Mouse (Mus musculus): ENCODE data around the gene Nlrc3.
"Not testable (repeated sequence)": the region's sequence is repeated elsewhere in the genome, so short reads cannot be mapped to it uniquely, and the experiment has no call there.

Nlrc3 gene

DNA sequence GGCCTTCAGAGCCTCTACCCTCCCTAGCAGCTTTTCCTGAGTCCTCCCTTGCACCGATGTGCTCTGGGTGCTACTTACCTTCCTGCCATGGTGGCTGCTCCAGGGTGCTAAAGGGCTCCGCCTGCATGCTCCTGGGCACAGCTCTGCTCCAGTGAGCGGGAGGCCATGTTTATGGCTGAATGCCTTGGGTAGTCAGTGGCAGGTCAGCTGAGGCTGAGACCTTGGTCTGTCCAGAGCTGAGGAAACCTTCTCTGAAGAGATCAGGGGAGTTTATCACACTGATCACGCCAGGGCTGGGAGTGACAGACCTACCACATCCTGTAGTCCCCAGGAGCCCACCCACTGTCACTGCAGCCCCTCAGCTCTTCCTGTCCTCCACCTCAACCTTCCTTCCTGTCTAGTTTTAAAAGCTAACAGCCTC, at the start of gene Nlrc3:
Nlrc3 (minus strand) TSS at position 382 of the 421 bp plus-strand sequence.
- in situ Hi-C loops (cut with MboI; ENCODE audit: low sequenced_read_pairs): no loop called here

DNA sequence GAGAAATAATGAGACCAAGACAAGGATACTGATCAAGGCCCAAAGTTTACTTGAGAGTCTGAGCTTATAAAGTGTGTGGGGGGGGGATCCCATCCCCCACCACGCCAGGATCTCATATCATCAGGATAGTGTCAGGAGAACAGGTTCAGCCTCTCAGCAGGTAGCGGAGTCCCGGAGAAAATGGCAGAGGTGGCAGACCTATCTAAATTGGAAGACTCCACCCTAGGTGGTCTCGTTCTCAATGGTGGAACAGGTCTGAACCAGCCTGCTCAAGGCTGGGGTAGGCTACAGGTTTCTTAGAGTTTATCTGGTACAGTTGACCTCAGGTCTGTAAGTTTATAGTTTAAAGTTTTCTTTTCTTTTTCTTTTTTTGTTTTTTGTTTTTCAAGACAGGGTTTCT, 46.3 kb upstream of the Nlrc3 start:
- in situ Hi-C loops (cut with MboI; ENCODE audit: low sequenced_read_pairs): no loop called here

DNA sequence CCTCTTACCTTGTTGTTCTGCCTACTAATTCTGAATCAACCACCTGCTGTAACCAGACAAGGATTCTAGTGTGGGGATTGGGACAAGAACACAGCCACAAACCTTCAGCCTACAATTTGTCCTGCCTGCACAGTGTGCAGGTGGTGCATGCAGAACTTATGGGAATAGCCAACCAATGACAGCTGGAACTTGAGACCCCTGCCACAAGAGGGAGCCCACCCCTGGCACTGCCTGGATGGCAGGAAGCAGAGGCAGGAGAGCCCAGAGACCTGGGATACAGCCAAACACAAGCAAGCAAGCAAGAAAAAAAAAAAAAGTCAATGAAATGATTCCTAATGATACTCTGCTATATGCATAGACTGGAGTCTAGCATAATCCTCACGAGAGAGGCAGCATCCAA, 44.8 kb upstream of the Nlrc3 start:
- in situ Hi-C loops (cut with MboI; ENCODE audit: low sequenced_read_pairs): no loop called here

DNA sequence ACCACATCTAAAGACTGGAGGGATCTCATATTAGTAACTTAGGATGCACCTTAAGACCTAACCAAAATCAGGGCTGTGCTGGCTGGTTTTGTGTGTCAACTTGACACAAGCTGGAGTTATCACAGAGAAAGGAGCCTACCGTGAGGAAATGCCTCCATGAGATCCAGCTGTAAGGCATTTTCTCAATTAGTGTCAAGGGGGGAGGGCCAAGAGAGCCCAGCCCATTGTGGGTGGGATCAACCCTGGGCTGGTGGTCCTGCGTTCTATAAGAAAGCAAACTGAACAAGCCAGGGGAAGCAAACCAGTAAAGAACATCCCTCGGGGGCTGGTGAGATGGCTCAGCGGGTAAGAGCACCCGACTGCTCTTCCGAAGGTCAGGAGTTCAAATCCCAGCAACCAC, 41.0 kb upstream of the Nlrc3 start:
- in situ Hi-C loops (cut with MboI; ENCODE audit: low sequenced_read_pairs): not testable (repeated sequence)

DNA sequence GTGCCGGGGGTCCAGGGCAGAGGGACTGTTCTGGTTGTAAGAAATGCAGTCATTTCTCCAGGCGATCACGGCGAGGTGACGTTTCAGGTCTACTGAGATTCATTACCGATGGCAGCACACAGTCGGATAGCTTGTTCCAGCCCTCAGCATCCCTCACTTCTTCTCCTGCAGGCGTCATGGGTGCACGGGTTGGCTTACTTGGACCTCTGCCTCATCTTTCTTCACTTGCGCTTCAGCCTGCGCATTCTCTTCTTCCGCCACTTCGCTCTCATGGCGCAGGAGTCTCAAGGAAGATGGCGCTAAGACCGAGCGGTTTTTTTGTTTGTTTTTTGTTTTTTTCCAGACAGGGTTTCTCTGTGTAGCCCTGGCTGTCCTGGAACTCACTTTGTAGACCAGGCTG, 40.4 kb upstream of the Nlrc3 start:
- in situ Hi-C loops (cut with MboI; ENCODE audit: low sequenced_read_pairs): not testable (repeated sequence)

DNA sequence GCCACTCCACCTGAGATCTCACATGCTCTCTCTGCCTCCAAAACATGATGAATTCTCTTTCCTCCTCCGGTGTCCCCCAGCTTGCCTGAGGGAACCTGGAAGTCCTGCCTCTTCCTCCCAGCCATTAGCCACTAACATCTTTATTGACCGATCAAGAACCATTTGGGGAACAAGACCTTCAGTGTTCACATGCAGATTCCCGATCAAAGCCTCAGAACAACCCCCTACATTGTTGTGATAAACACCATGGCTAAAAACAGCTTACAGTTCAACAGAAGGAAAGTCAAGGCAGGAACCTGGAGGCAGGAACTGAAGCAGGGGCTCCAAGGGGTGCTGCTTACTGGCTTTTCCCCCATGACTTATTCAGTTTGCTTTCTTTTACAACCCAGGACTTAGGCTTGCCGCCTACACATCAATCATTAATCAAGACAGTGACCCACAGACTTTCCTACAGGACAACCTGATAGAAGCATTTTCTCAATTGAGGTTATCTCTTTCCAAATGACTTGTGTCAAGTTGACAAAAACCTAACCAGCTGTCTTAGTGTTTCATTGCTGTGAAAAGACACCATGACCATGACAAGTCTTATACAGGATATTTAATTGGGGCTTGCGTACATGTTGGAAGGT, 37.7 kb upstream of the Nlrc3 start:
- in situ Hi-C loops (cut with MboI; ENCODE audit: low sequenced_read_pairs): no loop called here

DNA sequence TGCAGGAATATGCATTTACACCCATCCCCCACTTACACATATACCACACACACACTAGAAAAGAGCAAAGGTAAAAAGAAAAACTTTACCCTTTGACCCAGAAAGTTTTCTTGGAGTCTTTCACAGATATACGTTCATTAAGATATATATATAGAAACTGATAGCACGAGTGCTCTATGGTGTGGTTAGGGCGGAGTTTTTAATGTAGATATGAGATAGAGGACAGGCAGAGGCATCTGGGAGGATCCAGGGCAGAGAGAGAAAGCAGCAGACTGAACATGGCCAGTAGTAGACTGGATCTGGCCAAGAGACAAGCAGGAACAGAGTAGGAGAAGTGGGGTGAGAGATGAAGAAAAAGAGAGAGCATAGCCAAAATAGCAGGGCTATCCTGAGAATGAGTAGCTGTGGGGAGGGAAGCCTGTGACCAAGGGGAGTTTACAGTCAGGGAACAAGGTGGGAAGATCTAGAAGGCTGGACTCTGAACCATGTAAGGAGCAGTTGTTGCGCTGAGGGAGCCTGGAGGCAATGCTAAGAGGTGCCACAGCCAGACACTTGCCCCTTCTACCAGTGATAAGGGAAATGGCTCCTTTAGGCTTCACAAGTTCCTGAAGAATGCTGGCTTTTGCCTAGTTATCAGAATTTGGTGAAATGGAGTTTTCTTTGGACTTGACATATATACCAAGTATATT, 36.6 kb upstream of the Nlrc3 start:
- in situ Hi-C loops (cut with MboI; ENCODE audit: low sequenced_read_pairs): no loop called here

DNA sequence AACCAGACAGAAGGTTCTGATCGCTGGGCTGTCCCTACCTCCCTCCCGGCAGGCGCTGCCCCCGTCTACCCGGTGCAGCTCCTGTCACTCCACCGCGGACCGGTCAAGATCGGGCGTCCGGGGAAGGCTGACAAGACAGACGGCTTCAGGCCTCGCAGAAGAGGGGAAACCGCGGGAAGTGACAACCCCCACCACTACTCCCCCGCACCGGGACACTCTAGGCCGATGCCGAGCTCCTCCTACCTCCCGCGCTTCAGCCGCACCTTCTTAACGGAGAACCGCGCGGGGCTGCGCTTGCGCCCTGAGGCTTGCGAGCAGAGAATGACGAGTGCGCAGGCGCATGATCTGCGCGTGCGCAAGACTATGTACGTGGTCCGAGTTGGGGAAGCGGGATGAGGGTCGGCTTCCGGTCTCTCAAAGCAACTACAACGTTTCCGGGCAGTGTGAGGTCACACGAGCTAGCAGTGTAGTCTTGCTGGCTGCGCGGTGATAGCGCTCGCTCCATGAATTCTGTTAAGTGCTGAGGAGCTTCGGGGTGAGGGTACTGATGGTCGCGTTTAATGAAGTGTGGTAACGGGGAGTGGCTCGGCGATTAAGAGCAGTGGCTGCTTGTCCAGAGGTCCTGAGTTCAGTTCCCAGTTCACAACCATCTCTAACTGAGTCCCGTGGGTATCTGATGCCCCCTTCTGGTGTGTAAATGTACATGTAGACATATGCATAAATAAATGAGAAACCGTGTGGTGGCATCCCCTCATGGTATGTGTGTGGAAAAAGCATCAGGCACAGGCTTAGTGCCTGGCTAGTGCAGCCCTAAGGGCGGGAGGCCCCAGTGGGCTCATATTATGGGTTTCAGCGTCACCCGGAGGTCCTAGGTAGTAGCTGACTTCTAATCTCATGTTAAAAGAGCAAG, 27.3 kb upstream of the Nlrc3 start, which contains the start of gene Slx4:
Slx4 (minus strand) TSS at position 282 of the 910 bp plus-strand sequence.
- in situ Hi-C loops (cut with MboI; ENCODE audit: low sequenced_read_pairs): no loop called here

DNA sequence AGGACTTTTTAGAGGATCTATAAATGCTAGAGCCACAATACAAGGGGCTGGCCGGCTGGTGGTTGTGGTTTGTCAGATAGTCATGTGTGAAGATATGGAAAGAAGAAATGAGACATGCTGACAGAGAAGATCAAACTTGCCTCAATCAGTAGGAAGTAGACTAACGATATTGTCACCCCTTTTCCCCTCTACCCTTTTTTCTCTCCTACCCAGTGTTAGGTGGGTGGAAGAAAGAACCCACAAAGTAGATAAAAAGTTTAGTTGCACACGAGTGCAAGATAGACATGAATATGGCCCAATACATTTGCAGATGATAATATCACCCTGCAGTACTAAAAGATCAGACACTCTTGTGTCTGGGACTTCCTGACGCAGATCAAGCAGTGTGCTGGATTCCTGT, 12.0 kb upstream of the Nlrc3 start:
- in situ Hi-C loops (cut with MboI; ENCODE audit: low sequenced_read_pairs): no loop called here

DNA sequence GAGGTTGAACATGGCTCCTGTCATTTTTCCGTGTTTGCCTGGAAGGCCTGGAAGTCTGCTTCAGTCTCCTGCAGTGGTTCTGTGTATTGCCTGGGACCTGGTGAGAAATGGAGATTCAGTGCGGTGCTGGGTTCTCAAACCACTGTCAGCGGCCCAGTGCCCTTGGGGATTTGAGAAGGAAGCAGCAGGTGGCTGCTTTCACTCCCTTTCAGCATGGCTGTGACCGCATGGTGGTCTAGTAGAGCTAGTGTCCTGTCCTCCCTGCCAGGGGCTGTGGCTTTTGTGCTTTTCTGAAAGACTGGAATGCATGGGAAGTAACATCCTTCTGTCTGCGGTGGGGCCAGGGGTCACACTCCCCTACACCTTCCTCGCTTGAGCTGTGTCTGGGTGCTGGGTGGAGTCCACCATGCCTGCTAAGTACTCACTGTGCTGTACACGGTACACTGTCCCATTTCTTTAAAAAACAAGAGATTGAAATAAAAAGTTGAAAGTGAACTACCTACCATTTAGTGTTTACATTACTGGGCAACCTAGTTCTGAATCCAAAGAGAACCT, 6.8 kb upstream of the Nlrc3 start:
- in situ Hi-C loops (cut with MboI; ENCODE audit: low sequenced_read_pairs): no loop called here

DNA sequence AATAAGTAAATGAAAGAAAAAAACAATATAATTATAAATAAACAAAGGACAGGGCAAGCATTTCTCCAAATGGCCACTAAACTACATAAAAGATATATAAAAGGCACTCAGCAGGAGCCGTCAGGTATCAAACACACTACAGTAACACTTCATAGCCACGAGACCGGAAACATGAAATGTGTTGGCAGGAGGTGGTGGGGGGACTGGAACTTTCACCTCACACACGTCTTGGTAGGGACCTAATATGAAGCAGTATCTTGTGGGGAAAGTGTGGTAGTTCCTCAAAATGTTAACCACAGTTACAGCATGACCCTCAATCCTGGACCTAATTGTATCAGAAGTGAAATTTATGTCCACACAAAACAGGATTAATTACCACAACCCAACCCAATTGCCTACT, 5.7 kb upstream of the Nlrc3 start:
- in situ Hi-C loops (cut with MboI; ENCODE audit: low sequenced_read_pairs): no loop called here

DNA sequence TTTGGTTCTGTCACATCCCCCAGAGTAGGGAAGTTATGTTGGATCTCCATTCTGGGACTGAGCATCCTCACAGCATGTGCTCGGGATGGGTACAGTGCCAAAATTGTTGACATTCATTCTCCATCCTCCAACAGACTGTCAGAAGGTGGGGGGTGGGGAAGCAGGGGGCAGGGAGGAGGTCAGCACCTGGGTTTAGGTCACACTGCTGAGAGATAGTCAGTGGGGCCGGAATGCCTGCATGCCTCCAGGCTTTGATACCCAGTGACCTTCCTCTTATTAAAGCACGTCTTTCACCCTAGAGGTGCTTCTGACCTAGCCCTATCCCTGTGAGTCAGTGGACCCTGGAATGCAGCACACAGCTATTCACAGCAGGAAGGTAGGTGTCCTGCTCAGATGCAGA, 280 bp upstream of the Nlrc3 start:
- in situ Hi-C loops (cut with MboI; ENCODE audit: low sequenced_read_pairs): no loop called here

DNA sequence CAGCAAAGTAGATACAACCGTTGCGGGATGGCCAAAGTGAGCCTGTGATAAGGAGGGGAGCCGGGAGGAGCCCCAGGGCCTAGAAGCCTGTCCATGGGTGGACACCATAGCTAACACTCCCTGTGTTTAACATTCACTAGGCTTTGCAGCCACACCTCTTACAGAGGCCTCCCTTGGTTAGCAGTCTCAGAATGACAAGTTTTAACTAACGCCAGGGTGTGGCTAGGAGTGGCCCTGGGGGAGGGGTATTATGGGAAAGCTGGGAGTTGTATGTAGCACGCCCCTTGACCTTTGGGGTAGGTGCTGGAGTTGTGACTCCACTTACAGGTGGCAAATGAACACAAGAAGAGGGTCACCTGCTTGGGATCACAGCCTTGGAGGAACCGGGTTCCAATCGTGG, 774 bp downstream of the Nlrc3 start:
- in situ Hi-C loops (cut with MboI; ENCODE audit: low sequenced_read_pairs): no loop called here

DNA sequence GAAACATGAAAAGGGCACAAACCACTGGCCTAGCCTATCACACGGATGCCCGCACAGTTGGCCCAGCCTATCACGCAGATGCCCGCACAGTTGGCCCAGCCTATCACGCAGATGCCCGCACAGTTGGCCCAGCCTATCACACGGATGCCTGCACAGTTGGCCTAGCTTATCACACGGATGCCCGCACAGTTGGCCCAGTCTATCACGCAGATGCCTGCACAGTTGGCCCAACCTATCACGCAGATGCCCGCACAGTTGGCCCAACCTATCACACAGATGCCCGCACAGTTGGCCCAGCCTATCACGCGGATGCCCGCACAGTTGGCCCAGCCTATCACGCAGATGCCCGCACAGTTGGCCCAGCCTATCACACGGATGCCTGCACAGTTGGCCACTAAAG, 2.0 kb downstream of the Nlrc3 start:
- in situ Hi-C loops (cut with MboI; ENCODE audit: low sequenced_read_pairs): not testable (repeated sequence)

DNA sequence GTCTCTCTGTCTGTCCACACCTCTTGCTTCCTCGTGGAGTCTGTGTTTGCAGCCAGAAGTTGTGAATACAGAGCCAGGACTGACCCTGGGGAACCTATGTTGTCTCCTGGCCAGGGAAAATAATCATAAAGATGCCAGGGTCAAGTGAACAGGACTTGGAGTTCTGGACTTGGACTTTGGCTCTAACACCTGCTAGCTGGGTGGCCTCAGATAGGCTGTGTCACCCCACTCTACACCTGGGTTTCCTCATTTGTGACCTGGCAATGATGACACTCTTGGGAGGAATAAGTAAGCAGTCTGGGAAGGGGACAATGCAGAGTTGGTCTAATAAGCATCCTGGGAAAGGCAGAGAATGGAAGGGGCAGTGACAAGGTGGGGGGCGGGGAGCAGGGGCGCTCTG, 10.9 kb downstream of the Nlrc3 start:
- in situ Hi-C loops (cut with MboI; ENCODE audit: low sequenced_read_pairs): no loop called here

DNA sequence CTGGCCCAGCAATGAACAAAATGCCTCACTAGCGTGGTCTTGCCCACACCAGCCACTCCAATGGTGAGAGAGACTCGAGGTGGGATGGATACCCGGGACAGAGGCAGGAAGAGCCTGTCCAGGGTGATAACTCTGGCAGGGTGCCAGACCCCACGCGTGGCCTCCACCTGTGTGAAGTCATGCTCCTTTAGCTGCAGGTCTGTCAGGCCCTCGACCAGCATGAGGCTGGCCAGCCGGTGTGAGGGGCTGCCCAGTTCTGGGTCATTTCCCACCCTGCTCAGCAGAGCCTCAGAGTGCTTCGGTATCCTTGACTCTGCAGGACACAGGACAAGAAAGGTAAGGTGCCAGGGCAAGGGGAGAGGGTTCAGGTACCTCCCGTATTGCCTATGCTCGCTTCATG, 11.4 kb downstream of the Nlrc3 start:
- in situ Hi-C loops (cut with MboI; ENCODE audit: low sequenced_read_pairs): no loop called here

DNA sequence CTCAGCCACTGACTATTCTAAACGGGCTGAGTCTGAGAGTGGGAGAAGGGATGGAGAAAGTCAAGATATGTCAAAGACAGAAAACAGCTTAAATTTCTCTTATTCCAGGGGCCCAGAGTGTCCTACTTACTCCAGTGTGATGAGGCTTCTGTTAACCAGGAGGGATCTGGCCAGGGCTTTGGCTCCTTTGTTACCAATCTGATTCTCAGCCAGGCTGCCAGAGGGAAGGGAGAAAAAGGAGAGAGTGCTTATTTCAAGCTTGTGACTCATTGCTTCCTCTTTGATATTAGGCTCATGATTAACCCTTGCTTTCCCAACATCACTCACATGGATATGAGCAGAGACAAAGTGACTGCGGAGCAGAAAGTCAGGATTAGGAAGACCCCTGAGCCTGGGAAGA, 17.2 kb downstream of the Nlrc3 start:
- in situ Hi-C loops (cut with MboI; ENCODE audit: low sequenced_read_pairs): no loop called here

DNA sequence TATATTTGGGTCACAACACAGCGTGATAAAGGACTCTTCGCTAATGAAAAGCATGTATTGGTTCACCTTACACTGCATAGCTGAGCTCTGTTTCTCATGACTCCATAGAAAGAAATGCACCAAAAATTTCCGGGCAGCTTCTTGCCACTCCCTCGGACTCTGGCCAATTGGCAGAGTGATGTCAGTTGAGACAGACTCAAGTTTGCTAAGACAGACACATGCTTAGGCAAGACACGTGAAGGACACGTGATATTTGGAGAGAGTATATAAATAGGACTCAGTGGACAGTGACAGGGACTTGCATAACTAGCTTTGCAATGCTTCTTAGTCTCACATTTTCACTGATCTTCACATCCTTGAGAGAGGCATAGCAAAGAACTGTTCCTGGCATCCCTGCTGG, 20.1 kb downstream of the Nlrc3 start:
- in situ Hi-C loops (cut with MboI; ENCODE audit: low sequenced_read_pairs): no loop called here

DNA sequence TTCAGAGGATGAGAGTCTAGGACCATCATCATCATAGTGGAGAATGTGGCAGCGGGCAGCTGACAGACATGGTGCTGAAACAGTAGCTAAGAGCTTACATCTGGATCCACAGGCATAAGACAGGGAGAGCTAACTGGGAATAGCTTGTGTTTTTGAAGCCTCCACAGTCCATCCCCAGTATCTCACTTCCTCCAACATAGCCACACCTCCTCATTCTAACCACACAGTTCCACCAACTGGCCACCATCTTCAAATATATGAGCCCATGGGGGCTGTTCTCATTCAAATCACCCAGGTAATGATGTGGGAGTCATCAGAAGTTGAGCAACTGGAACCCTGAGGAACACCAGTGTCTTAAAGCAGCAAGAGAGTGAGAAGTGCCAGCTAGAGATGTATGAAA, 25.3 kb downstream of the Nlrc3 start:
- in situ Hi-C loops (cut with MboI; ENCODE audit: low sequenced_read_pairs): no loop called here

DNA sequence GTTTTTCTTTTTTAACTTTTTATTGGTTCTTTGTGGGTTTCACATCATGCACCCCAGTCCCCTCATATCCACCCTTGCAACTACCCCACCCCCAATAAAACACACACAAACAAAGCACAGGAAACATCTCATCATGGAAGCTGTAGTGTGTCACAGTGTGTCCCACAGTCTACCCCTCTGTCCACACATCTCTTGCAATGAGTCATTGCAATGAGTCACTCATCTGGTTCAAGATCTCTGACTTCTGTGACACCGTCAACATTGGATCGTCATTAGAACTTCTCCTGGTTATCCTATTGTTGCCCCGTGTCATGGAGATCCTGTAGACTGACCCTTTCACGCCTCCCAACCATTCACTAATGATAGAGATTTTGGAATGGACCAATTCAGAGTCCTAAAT, 41.7 kb downstream of the Nlrc3 start:
- in situ Hi-C loops (cut with MboI; ENCODE audit: low sequenced_read_pairs): no loop called here

DNA sequence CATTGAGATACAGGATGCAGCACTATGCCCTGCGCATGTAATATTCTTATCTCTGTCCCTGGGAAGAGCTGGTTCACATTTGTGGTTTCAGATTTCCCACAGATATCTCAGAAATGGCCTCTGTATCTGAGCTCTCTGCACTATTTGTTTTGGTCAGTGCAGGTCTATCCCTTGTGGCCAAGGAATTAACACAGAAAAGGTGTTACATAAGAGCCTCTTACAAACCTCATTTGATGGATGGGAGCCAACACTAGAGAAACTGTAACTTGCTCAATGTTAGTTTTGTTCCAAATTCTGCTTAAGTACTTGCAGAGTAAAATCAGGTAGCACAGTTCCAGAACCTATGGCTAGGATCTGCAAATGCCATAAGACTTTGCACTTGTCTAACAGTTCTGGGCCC, 42.3 kb downstream of the Nlrc3 start:
- in situ Hi-C loops (cut with MboI; ENCODE audit: low sequenced_read_pairs): no loop called here
